Mouse (Mus musculus): ENCODE results near the gene Fyb.

DNA sequence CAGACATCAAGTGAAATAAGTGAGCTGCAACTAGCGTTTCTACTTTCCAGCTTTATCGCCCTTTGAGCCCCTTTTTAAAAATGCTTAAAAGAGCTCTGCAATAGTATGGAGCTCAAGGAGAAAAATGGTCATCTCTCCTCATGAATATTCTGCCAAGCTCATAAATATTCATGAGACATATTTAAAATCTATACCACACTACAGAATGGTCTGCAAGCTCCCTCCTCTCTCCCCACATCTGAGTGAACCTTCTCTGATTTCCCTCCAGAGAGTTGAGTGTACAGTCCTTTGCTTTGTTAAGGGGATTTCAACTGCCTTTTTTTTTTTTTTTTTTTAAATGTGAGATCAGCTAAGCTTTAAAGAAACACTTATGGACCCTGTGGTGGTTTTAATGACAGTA, 155.8 kb downstream of the Fyb start:
- TF ChIP-seq EP300 (IDR thresholded peaks at IDR 0.05; ENCODE audit: low read depth) (no peak), CTCF (IDR thresholded peaks at IDR 0.05; ENCODE audit: low read depth) (no peak)

All from liver, embryonic 14.5 days (tissue).